Mouse (Mus musculus): ENCODE data around the gene 1810037I17Rik.
A peak's percentile ranks its signal among the peaks of the same experiment; 100 is the strongest.
"Not testable (repeated sequence)": the region's sequence is repeated elsewhere in the genome, so short reads cannot be mapped to it uniquely, and the experiment has no call there.

1810037I17Rik gene

DNA sequence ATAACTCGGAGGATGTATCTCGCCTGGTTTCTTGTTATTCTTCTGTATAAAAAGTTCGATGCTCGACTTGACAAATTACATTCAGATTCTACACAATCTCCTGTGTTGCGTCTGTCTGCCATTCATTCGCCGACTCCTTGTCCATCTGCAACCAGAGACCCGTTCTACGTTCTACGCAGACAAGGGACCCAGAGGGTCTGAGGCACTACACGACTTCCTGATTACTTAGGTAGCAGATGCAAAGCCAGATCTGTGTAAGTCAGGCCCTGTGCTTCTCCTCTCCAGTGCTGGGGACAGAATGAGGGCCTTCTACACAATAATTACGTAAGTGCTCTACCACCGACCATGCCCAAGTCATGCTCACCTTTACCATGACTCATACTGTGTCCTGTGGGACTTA lies 13.2 kb downstream of the 1810037I17Rik start:
- DNase-seq, result not testable (repeated sequence)

- peak; percentile 50 for DNase-seq
Observed at GRCm38 (mm10) chr3:122939215-122939614, 15.2 kb downstream of the 1810037I17Rik start.

DNA sequence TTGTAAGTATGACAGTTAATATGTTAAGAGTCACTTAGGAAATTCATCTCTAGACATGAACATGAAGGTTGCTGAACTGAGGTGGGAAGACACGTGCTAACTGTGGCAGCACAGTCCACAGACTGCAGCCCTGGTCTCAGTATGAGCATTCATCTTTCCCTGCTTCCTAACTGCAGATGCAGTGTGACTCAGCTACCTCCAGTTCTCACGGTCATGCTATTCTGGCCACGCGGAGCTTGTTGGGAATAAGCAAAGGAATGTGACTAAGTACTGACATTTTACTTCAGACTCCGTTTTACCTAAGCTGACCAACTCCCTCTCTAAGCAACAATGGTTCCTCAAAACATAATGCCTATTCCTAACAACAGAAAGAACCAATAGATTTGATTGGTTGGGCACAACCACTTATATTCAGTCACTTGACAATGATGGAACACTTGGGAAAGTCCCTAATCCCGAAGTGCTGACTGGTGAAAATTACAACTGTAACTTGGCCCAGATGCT lies 19.4 kb downstream of the 1810037I17Rik start:
- no peak for DNase-seq

DNA sequence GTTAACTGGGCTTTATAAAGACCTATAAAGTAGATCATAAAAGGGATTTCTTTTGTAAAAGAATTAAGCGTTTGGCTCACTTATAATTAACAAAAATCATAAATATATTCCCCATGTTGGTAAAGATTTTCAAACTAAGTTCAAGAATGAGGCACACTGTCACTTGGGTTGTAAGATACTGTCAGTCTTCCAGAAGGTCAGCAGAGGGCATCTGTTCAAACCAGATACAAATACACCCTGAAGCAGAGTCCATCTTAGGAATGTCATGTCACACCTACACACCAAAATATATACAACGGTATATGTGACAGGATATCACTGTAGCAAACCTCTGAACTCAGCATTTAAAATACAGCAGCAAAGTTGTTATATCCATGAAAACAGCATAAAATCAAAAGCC lies 26.1 kb downstream of the 1810037I17Rik start:
- no peak for DNase-seq

DNA sequence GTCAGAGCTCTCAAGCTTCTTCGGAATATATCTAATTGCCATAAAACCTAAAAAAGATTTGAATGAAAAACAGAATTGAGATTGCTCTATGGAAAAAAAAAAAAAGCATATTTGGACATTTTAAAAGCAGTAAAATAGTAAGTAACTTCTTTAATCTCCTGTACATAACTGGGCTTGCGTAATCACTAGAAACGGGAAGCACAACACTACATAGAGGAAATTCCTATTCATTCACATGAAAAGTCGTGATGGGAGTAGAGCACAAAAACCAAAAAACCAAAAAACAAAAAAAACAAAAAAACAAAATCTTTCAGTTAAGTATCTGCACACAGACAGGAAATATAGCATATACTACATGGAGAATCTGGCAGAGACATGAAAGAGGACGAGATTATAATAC lies 40.3 kb downstream of the 1810037I17Rik start:
- no peak for DNase-seq

DNA sequence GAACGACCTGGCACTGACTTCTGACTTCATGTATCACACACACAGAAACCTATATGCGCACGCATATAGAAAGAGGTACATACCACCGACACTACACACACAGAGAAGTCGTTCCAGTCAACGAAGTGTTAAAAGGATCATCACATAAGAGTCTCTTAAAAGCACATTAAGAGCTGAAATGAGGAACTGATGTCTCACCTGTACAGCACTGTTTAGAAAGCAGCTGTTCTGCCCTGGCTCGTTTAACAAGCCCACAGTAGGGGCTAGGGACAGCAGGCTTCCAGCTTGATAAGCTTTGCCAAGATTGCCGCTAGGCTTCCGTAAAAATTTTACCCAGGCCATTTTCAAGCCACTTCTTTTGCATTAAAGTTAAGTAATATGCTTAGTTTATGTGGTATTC lies 44.4 kb downstream of the 1810037I17Rik start:
- no peak for DNase-seq

GRCm38 (mm10) chr3:122972126-122972822 lies 48.3 kb downstream of the 1810037I17Rik start:
- DNase-seq, result no peak

GRCm38 (mm10) chr3:122974833-122975232 lies 50.8 kb downstream of the 1810037I17Rik start:
- DNase-seq, result no peak

GRCm38 (mm10) chr3:122975363-122975762 lies 51.4 kb downstream of the 1810037I17Rik start:
- DNase-seq, result no peak

All from kidney, adult 9 months (tissue).